Comparison of ENCODE assay signal across 26 mouse cellular contexts in genomic region chr12:54168786-54169185, GRCm38 (mm10). TPM values are rescaled to one million over a fixed set of nuclear protein-coding genes. Genes with fewer than 3 reads are reported as not detected.
DNase-seq lines count a peak whose midpoint lies in the region; ATAC-seq and TF ChIP-seq lines count a peak whose summit lies in the region.
"Had no signal": no experiment of that assay in that cellular context is flagged by ENCODE, and none has a peak within 500 bp of the region (broad histone marks: within the 10 kb centered on the region; RNA-seq: fewer than 3 reads in every experiment).

No protein-coding gene starts in this region.

- H3K9ac ChIP-seq in forebrain, postnatal 0 days: no peak overlapping the region
- no peak overlapping the region for H3K9ac ChIP-seq in forebrain, embryonic 13.5 days
- no peak overlapping the region for H3K9ac ChIP-seq in hindbrain, postnatal 0 days (replicated peaks; ENCODE audit: low read length)
- no peak overlapping the region for H3K9ac ChIP-seq in lung, postnatal 0 days (replicated peaks; ENCODE audit: low read depth)
- H3K9ac ChIP-seq: embryonic facial prominence, embryonic 13.5 days; forebrain, embryonic 12.5 days; hindbrain, embryonic 14.5 days; intestine, embryonic 15.5 days had no signal

- ATAC-seq in forebrain, postnatal 0 days: 0 out of 2 replicates have a peak, but pooled peaks have one; percentile 34
- no peak for ATAC-seq in forebrain, embryonic 13.5 days
- ATAC-seq in hindbrain, postnatal 0 days: peak; percentile 27; the same call in 1 of the 2 replicates
- no peak for ATAC-seq in lung, postnatal 0 days
- ATAC-seq: forebrain, embryonic 16.5 days; intestine, embryonic 15.5 days; Patski had no signal

- no peak overlapping the region for H3K27ac ChIP-seq in forebrain, postnatal 0 days (ENCODE audit: low read depth, low read length)
- H3K27ac ChIP-seq in forebrain, embryonic 13.5 days: no peak overlapping the region
- no peak overlapping the region for H3K27ac ChIP-seq in hindbrain, postnatal 0 days
- no peak overlapping the region for H3K27ac ChIP-seq in hindbrain, embryonic 10.5 days
- no peak overlapping the region for H3K27ac ChIP-seq in lung, postnatal 0 days (ENCODE audit: low read length)
- H3K27ac ChIP-seq: embryonic facial prominence, embryonic 10.5 days; embryonic facial prominence, embryonic 13.5 days; forebrain, embryonic 12.5 days; hindbrain, embryonic 14.5 days; intestine, embryonic 15.5 days had no signal

- DNase-seq in forebrain, postnatal 0 days: no peak
- no peak for DNase-seq in hindbrain, postnatal 0 days (ENCODE audit: low spot score)
- no peak for DNase-seq in hindbrain, embryonic 10.5 days (ENCODE audit: low spot score)
- peak; percentile 9 for DNase-seq in lung, postnatal 0 days (ENCODE audit: low spot score)
- no peak for DNase-seq in lung, postnatal 10 days
- DNase-seq in brain, embryonic 14.5 days (ENCODE audit: low read depth): peak; percentile 22
- DNase-seq: adrenal gland, adult 2 months; adrenal gland, postnatal 14 days; B cell, adult 2 months; cerebellum, adult 18-20 months; cerebellum, adult 9-10 months; cerebellum, postnatal 25 days; gastrocnemius, postnatal 25 days; kidney, adult 11 months had no signal

- TF ChIP-seq CTCF in forebrain, postnatal 0 days (IDR thresholded peaks at IDR 0.05; ENCODE audit: low read depth): no peak
- TF ChIP-seq CTCF in hindbrain, postnatal 0 days (IDR thresholded peaks at IDR 0.05; ENCODE audit: low read depth): no peak
- no peak for TF ChIP-seq CTCF in lung, postnatal 0 days (IDR thresholded peaks at IDR 0.05)
- no peak for TF ChIP-seq CTCF in brain, embryonic 14.5 days (IDR thresholded peaks at IDR 0.05; ENCODE audit: borderline replicate concordance, extremely low read depth, insufficient read depth, insufficient read length)

- no peak for TF ChIP-seq EP300 in lung, postnatal 0 days (IDR thresholded peaks at IDR 0.05)

- no peaks in the 10 kb centered on the region for H3K9me3 ChIP-seq in forebrain, postnatal 0 days (ENCODE audit: low read length)
- no peaks in the 10 kb centered on the region for H3K9me3 ChIP-seq in forebrain, embryonic 13.5 days (replicated peaks)
- H3K9me3 ChIP-seq in hindbrain, postnatal 0 days (ENCODE audit: low read length): no peaks in the 10 kb centered on the region
- H3K9me3 ChIP-seq in hindbrain, embryonic 10.5 days: no peaks in the 10 kb centered on the region
- H3K9me3 ChIP-seq in lung, postnatal 0 days (ENCODE audit: low read length): no peaks in the 10 kb centered on the region
- H3K9me3 ChIP-seq: embryonic facial prominence, embryonic 10.5 days; embryonic facial prominence, embryonic 13.5 days; forebrain, embryonic 12.5 days; intestine, embryonic 15.5 days had no signal

- peaks cover 3% of the 10 kb centered on the region; the same call in 1 of the 2 replicates for H3K27me3 ChIP-seq in forebrain, postnatal 0 days (ENCODE audit: insufficient read depth, low read length)
- H3K27me3 ChIP-seq in forebrain, embryonic 13.5 days: peaks cover 7% of the 10 kb centered on the region; the same call in 1 of the 2 replicates
- H3K27me3 ChIP-seq in hindbrain, postnatal 0 days (ENCODE audit: insufficient read depth, low read length): no peaks in the 10 kb centered on the region; the same call in 1 of the 2 replicates
- H3K27me3 ChIP-seq in hindbrain, embryonic 10.5 days (ENCODE audit: insufficient read depth, poor library complexity, severe bottlenecking): peaks cover 20% of the 10 kb centered on the region
- H3K27me3 ChIP-seq in lung, postnatal 0 days (replicated peaks; ENCODE audit: insufficient read depth, low read length): no peaks in the 10 kb centered on the region
- H3K27me3 ChIP-seq: CH12.LX; intestine, embryonic 15.5 days; Patski had no signal

- H3K4me1 ChIP-seq in forebrain, postnatal 0 days (ENCODE audit: insufficient read depth): no peaks in the 10 kb centered on the region
- H3K4me1 ChIP-seq in forebrain, embryonic 13.5 days: peaks cover 9% of the 10 kb centered on the region; the same call in 1 of the 2 replicates
- H3K4me1 ChIP-seq in hindbrain, postnatal 0 days (ENCODE audit: insufficient read depth, low read length): no peaks in the 10 kb centered on the region
- H3K4me1 ChIP-seq in hindbrain, embryonic 10.5 days (replicated peaks): peaks cover 14% of the 10 kb centered on the region
- 0 out of 2 replicates have a peak, but pooled peaks cover 5% of the 10 kb centered on the region for H3K4me1 ChIP-seq in lung, postnatal 0 days (ENCODE audit: insufficient read depth, low read depth, low read length)

- no peak for TF ChIP-seq POLR2A in brain, embryonic 14.5 days (IDR thresholded peaks at IDR 0.05; ENCODE audit: borderline replicate concordance, extremely low read depth, insufficient read depth, insufficient read length, poor library complexity, severe bottlenecking)

- WGBS in forebrain, postnatal 0 days: 58% methylated on average over 4 of the region's 4 CpGs
- WGBS in forebrain, embryonic 13.5 days: 77% methylated on average over 4 of the region's 4 CpGs
- WGBS in hindbrain, postnatal 0 days: 59% methylated on average over 4 of the region's 4 CpGs
- WGBS in hindbrain, embryonic 10.5 days: 82% methylated on average over 4 of the region's 4 CpGs
- 73% methylated on average over 4 of the region's 4 CpGs for WGBS in lung, postnatal 0 days

- no peak overlapping the region for H3K4me3 ChIP-seq in forebrain, postnatal 0 days (ENCODE audit: low read depth, low read length)
- H3K4me3 ChIP-seq in forebrain, embryonic 13.5 days: no peak overlapping the region
- H3K4me3 ChIP-seq in hindbrain, postnatal 0 days (ENCODE audit: low read length): no peak overlapping the region
- H3K4me3 ChIP-seq in hindbrain, embryonic 10.5 days: no peak overlapping the region
- no peak overlapping the region for H3K4me3 ChIP-seq in lung, postnatal 0 days (ENCODE audit: low read depth, low read length)
- H3K4me3 ChIP-seq: embryonic facial prominence, embryonic 10.5 days; embryonic facial prominence, embryonic 13.5 days; erythroblast, embryonic 14.5 days; forebrain, embryonic 12.5 days; intestine, embryonic 15.5 days had no signal

- H3K4me2 ChIP-seq in forebrain, postnatal 0 days (ENCODE audit: low read depth): no peak overlapping the region
- no peak overlapping the region for H3K4me2 ChIP-seq in forebrain, embryonic 13.5 days
- no peak overlapping the region for H3K4me2 ChIP-seq in hindbrain, postnatal 0 days (ENCODE audit: low read depth, low read length)
- no peak overlapping the region for H3K4me2 ChIP-seq in lung, postnatal 0 days (replicated peaks; ENCODE audit: low read depth, low read length)
- H3K4me2 ChIP-seq: embryonic facial prominence, embryonic 13.5 days; forebrain, embryonic 12.5 days; heart, embryonic 11.5 days; hindbrain, embryonic 14.5 days; intestine, embryonic 15.5 days had no signal

- no peaks in the 10 kb centered on the region for H3K36me3 ChIP-seq in forebrain, postnatal 0 days (ENCODE audit: insufficient read depth)
- H3K36me3 ChIP-seq in forebrain, embryonic 13.5 days (ENCODE audit: poor library complexity, severe bottlenecking): no peaks in the 10 kb centered on the region
- H3K36me3 ChIP-seq in hindbrain, postnatal 0 days (ENCODE audit: insufficient read depth, low read length): no peaks in the 10 kb centered on the region
- H3K36me3 ChIP-seq in hindbrain, embryonic 10.5 days: no peaks in the 10 kb centered on the region
- H3K36me3 ChIP-seq in lung, postnatal 0 days (ENCODE audit: insufficient read depth, low read length): no peaks in the 10 kb centered on the region
- H3K36me3 ChIP-seq: embryonic facial prominence, embryonic 10.5 days; embryonic facial prominence, embryonic 13.5 days; forebrain, embryonic 12.5 days; G1E; intestine, embryonic 15.5 days had no signal

RNA-seq across cellular contexts. Expression of gene Egln3, which starts 34.9 kb away (rescaled TPM):
- 8.6 and 11.8 TPM in 2 replicates for total RNA-seq in forebrain, postnatal 0 days (2014; rRNA removed)
- polyA plus RNA-seq in forebrain, postnatal 0 days (2015; fragmentation: Nextera tagmentation; extraction: Ambion mirVana): 5.2 and 5.6 TPM in 2 replicates
- 3.9 TPM in 2 replicates for polyA plus RNA-seq in forebrain, embryonic 13.5 days (2015; fragmentation: Nextera tagmentation; extraction: Ambion mirVana)
- total RNA-seq in hindbrain, postnatal 0 days (2014; rRNA removed): 8.3 and 8.5 TPM in 2 replicates
- polyA plus RNA-seq in hindbrain, postnatal 0 days (2015; fragmentation: Nextera tagmentation; extraction: Ambion mirVana): 5.4 and 5.8 TPM in 2 replicates
- polyA plus RNA-seq in hindbrain, embryonic 10.5 days (2016; fragmentation: Nextera tagmentation; extraction: Ambion mirVana): 4.6 and 5.9 TPM in 2 replicates
- 5.2 and 5.4 TPM in 2 replicates for polyA plus RNA-seq in lung, postnatal 0 days (2015; fragmentation: Nextera tagmentation; extraction: Ambion mirVana)
- 6.9 and 8.7 TPM in 2 replicates for polyA plus RNA-seq in brain, embryonic 14.5 days (2012; rRNA removed)
- polyA plus RNA-seq: erythroblast, embryonic 14.5 days; G1E had no signal

Comparison
In these comparisons a context has a peak if more than half of its experiments do, and no peak if none do; other contexts are left out.
1. ATAC-seq: peak in forebrain, postnatal 0 days (single experiment) and hindbrain, postnatal 0 days (single experiment); none in forebrain, embryonic 13.5 days (single experiment) and lung, postnatal 0 days (single experiment).
2. DNase-seq: peak in lung, postnatal 0 days (single experiment) and brain, embryonic 14.5 days (single experiment); none in forebrain, postnatal 0 days (single experiment), hindbrain, postnatal 0 days (single experiment), hindbrain, embryonic 10.5 days (single experiment) and lung, postnatal 10 days (single experiment).